Comparison of ENCODE assay signal across 11 mouse cellular contexts in the genomic region with DNA sequence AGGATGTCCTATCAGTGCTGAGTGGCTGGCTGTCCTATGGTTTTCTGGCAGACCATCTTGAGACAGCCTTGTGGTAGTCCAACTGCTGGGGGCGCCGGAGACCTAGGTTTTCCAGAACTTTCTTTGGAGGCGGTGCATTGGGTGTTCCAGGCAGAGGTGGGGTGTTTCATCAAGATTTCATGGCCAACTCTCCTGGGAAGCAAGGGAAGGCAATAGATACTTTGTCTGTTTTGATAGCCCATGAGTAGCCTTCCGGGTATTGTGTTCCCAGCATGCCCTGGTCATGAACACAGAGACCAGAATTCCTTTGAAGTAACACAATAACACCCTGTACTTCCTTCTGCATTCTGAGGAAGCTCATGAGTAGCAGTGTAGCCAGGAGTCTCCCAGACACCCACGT. TPM values are rescaled to one million over a fixed set of nuclear protein-coding genes. Genes with fewer than 3 reads are reported as not detected.
DNase-seq lines count a peak whose midpoint lies in the region; TF ChIP-seq lines count a peak whose summit lies in the region.
"Had no signal": no experiment of that assay in that cellular context is flagged by ENCODE, and none has a peak within 500 bp of the region (broad histone marks: within the 10 kb centered on the region; RNA-seq: fewer than 3 reads in every experiment).

No protein-coding gene starts in this region.

- H3K27me3 ChIP-seq in MEL (ENCODE audit: control insufficient read depth in 1 of 2, insufficient read depth in 2 of 2, low read length in 2 of 2), result no peaks in the 10 kb centered on the region
- H3K27me3 ChIP-seq in midbrain, embryonic 10.5 days (ENCODE audit: low read depth, poor library complexity, severe bottlenecking), result no peaks in the 10 kb centered on the region
- H3K27me3 ChIP-seq: limb, embryonic 12.5 days; Patski had no signal

- no peak overlapping the region for H3K9ac ChIP-seq in MEL (ENCODE audit: control insufficient read depth, low read depth, low read length, poor library complexity, severe bottlenecking)
- H3K9ac ChIP-seq: hindbrain, embryonic 14.5 days; limb, embryonic 12.5 days had no signal

- intact Hi-C loops in heart, postnatal 14 days (cut with DNase I), result loop anchor here (2.0 kb wide), 1 partner anchor 71 kb away; no protein-coding TSS in a partner anchor

- no peaks in the 10 kb centered on the region for H3K79me2 ChIP-seq in MEL (ENCODE audit: control insufficient read depth, insufficient read depth, low read length, poor library complexity)

- 59% methylated on average over 5 of the region's 5 CpGs for WGBS in lung, adult 2 months
- whole genome bisulfite sequencing in midbrain, embryonic 10.5 days, result 93% methylated on average over 5 of the region's 5 CpGs

- peak; percentile 8 for TF ChIP-seq RAD21 in MEL (IDR thresholded peaks at IDR 0.05; ENCODE audit: low read depth, low read length)

- TF ChIP-seq CTCF in MEL (IDR thresholded peaks at IDR 0.05 in 2 of 3, conservative IDR thresholded peaks at IDR 0.05 in 1 of 3; ENCODE audit: control insufficient read depth in 1 of 3, insufficient read depth in 1 of 3, low read depth in 2 of 3, low read length in 3 of 3, poor library complexity in 1 of 3, severe bottlenecking in 1 of 3), result peak in 1 of 3 experiments; percentile 8; a peak in 1 of 6 replicates
- TF ChIP-seq CTCF in lung, adult 2 months (IDR thresholded peaks at IDR 0.05; ENCODE audit: insufficient read depth, low read length), result peak; percentile 25; the same call in 1 of the 2 replicates

- DNase-seq in MEL (ENCODE audit: low read depth, low spot score), result no peak
- peak; percentile 18 for DNase-seq in adrenal gland, postnatal 25 days
- peak; percentile 50 to 60 for DNase-seq in heart, postnatal 14 days
- DNase-seq in lung, adult 2 months, result no peak
- DNase-seq in Muller cell, postnatal 12 days (ENCODE audit: inconsistent ontology term), result no peak
- no peak for DNase-seq in spleen, postnatal 14 days (ENCODE audit: low spot score in 2 of 2)
- no peak for DNase-seq in midbrain, embryonic 10.5 days (ENCODE audit: low spot score)
- DNase-seq: cerebellum, adult 9-11 months had no signal

- no peak overlapping the region for H3K4me3 ChIP-seq in MEL (ENCODE audit: control insufficient read depth in 1 of 2, insufficient read depth in 1 of 2, low read depth in 2 of 2, low read length in 2 of 2)
- no peak overlapping the region for H3K4me3 ChIP-seq in lung, adult 2 months (replicated peaks; ENCODE audit: extremely low read depth, low read depth, low read length)
- no peak overlapping the region for H3K4me3 ChIP-seq in midbrain, embryonic 10.5 days
- H3K4me3 ChIP-seq: limb, embryonic 12.5 days had no signal

- no peak for TF ChIP-seq EP300 in MEL (IDR thresholded peaks at IDR 0.05; ENCODE audit: low read depth in 1 of 2, low read length in 2 of 2)

- no peaks in the 10 kb centered on the region for H3K36me3 ChIP-seq in MEL (ENCODE audit: control insufficient read depth in 1 of 2, insufficient read depth in 2 of 2, low read length in 2 of 2)
- no peaks in the 10 kb centered on the region for H3K36me3 ChIP-seq in midbrain, embryonic 10.5 days
- H3K36me3 ChIP-seq: limb, embryonic 12.5 days had no signal

- no peaks in the 10 kb centered on the region for H3K9me3 ChIP-seq in MEL (replicated peaks; ENCODE audit: insufficient read depth, low read length)
- no peaks in the 10 kb centered on the region for H3K9me3 ChIP-seq in midbrain, embryonic 10.5 days (replicated peaks)
- H3K9me3 ChIP-seq: limb, embryonic 12.5 days had no signal

- TF ChIP-seq POLR2A in MEL (IDR thresholded peaks at IDR 0.05; ENCODE audit: control insufficient read depth in 1 of 2, insufficient read depth in 1 of 2, low read depth in 1 of 2, low read length in 2 of 2, poor library complexity in 1 of 2), result no peak
- no peak for TF ChIP-seq POLR2A in lung, adult 2 months (IDR thresholded peaks at IDR 0.05; ENCODE audit: borderline replicate concordance, extremely low read depth, low read depth, low read length)

- H3K4me1 ChIP-seq in MEL (ENCODE audit: control insufficient read depth in 1 of 2, insufficient read depth in 2 of 2, low read length in 2 of 2), result no peaks in the 10 kb centered on the region; a peak in 1 of 4 replicates
- peaks cover 4% of the 10 kb centered on the region; the same call in 1 of the 2 replicates for H3K4me1 ChIP-seq in lung, adult 2 months (ENCODE audit: control insufficient read depth, insufficient read depth, low read length)
- no peaks in the 10 kb centered on the region for H3K4me1 ChIP-seq in midbrain, embryonic 10.5 days
- H3K4me1 ChIP-seq: limb, embryonic 12.5 days had no signal

- no peak overlapping the region for H3K27ac ChIP-seq in MEL (ENCODE audit: control insufficient read depth, low read depth, low read length)
- H3K27ac ChIP-seq in midbrain, embryonic 10.5 days (replicated peaks), result no peak overlapping the region
- H3K27ac ChIP-seq: hindbrain, embryonic 14.5 days; limb, embryonic 12.5 days had no signal

TF ChIP-seq in MEL, 35 proteins besides CTCF, POLR2A, EP300 and RAD21:
- TF ChIP-seq E2F4 (IDR thresholded peaks at IDR 0.05; ENCODE audit: borderline replicate concordance, low read depth, low read length), result no peak
- TF ChIP-seq GATA1 (IDR thresholded peaks at IDR 0.05; ENCODE audit: low read depth, low read length), result no peak
- no peak for TF ChIP-seq ZNF384 (IDR thresholded peaks at IDR 0.05; ENCODE audit: low read depth, low read length)
- TF ChIP-seq BHLHE40 (IDR thresholded peaks at IDR 0.05; ENCODE audit: borderline replicate concordance, low read depth, low read length), result no peak
- TF ChIP-seq SMC3 (IDR thresholded peaks at IDR 0.05; ENCODE audit: low read depth, low read length), result no peak
- no peak for TF ChIP-seq ZMIZ1 (IDR thresholded peaks at IDR 0.05; ENCODE audit: low read depth, low read length)
- no peak for TF ChIP-seq SIN3A (IDR thresholded peaks at IDR 0.05; ENCODE audit: low read length)
- no peak for TF ChIP-seq MYB (IDR thresholded peaks at IDR 0.05; ENCODE audit: low read depth, low read length)

RNA-seq across cellular contexts. Expression of gene Vwf, which starts 17.1 kb away (rescaled TPM):
- total RNA-seq in MEL (2012; rRNA removed), result 0.13 and 0.42 TPM in 2 replicates
- under 1 TPM in 1 of 2 experiments, not detected in 1; 0.29 TPM for polyA plus RNA-seq in MEL (2012; ENCODE audit: insufficient read depth in 1 of 2, insufficient read length in 2 of 2, low read depth in 1 of 2, low replicate concordance in 2 of 2, missing spikeins in 1 of 2)
- total RNA-seq in adrenal gland, postnatal 25 days (2021), result 5.8 and 6.9 TPM in 2 replicates
- 100 to 1,000 TPM in 1 of 2 experiments, 10 to 100 TPM in 1; 88.1 to 110 TPM for total RNA-seq in heart, postnatal 14 days (2021)
- 421 and 464 TPM in 2 replicates for polyA plus RNA-seq in lung, adult 2 months (2012; rRNA removed)
- polyA plus RNA-seq in midbrain, embryonic 10.5 days (2016; fragmentation: Nextera tagmentation; extraction: Ambion mirVana), result 5.8 and 10.1 TPM in 2 replicates

RNA-seq across cellular contexts. Expression of gene Cd9, which starts 34.9 kb away (rescaled TPM):
- total RNA-seq in MEL (2012; rRNA removed), result 3.6 and 4.2 TPM in 2 replicates
- polyA plus RNA-seq in MEL (2012; ENCODE audit: insufficient read depth in 1 of 2, insufficient read length in 2 of 2, low read depth in 1 of 2, low replicate concordance in 2 of 2, missing spikeins in 1 of 2), result 10 to 100 TPM in 1 of 2 experiments, not detected in 1; 10.9 TPM
- total RNA-seq in adrenal gland, postnatal 25 days (2021), result 113 and 128 TPM in 2 replicates
- 10 to 100 TPM; 63.4 to 69.8 TPM for total RNA-seq in heart, postnatal 14 days (2021)
- 405 and 537 TPM in 2 replicates for polyA plus RNA-seq in lung, adult 2 months (2012; rRNA removed)
- polyA plus RNA-seq in midbrain, embryonic 10.5 days (2016; fragmentation: Nextera tagmentation; extraction: Ambion mirVana), result 32.9 and 36.3 TPM in 2 replicates

Comparison
In these comparisons a context has a peak if more than half of its experiments do, and no peak if none do; other contexts are left out.
1. DNase-seq: peak in adrenal gland, postnatal 25 days (single experiment) and heart, postnatal 14 days (2 of 2); none in MEL (single experiment), lung, adult 2 months (single experiment), Muller cell, postnatal 12 days (single experiment), spleen, postnatal 14 days (0 of 2) and midbrain, embryonic 10.5 days (single experiment).
2. RNA of gene Vwf, which starts 17.1 kb away (total RNA-seq): 88.1 to 110 TPM in heart, postnatal 14 days; 5.8 to 6.9 TPM in adrenal gland, postnatal 25 days and 0.13 to 0.42 TPM in MEL; every median in the first group is over 10 times any median in the second.
3. RNA of gene Cd9, which starts 34.9 kb away (total RNA-seq): 113 to 128 TPM in adrenal gland, postnatal 25 days and 63.4 to 69.8 TPM in heart, postnatal 14 days; 3.6 to 4.2 TPM in MEL; every median in the first group is over 10 times any median in the second.